Mouse (Mus musculus): ENCODE measurements around the gene Apba3.

- TF ChIP-seq CTCF (IDR thresholded peaks at IDR 0.05 in 2 of 3, conservative IDR thresholded peaks at IDR 0.05 in 1 of 3; ENCODE audit: control insufficient read depth in 1 of 3, insufficient read depth in 1 of 3, low read depth in 2 of 3, low read length in 3 of 3, poor library complexity in 1 of 3, severe bottlenecking in 1 of 3) (no peak), GATA1 (IDR thresholded peaks at IDR 0.05; ENCODE audit: low read depth, low read length) (no peak), ELF1 (IDR thresholded peaks at IDR 0.05; ENCODE audit: low read depth, low read length) (peak; percentile 96), POLR2A (IDR thresholded peaks at IDR 0.05; ENCODE audit: control insufficient read depth in 1 of 2, insufficient read depth in 1 of 2, low read depth in 1 of 2, low read length in 2 of 2, poor library complexity in 1 of 2) (peak; percentile 78 to 83; a peak in 3 of 4 replicates), RCOR1 (IDR thresholded peaks at IDR 0.05; ENCODE audit: low read depth, low read length) (no peak), E2F4 (IDR thresholded peaks at IDR 0.05; ENCODE audit: borderline replicate concordance, low read depth, low read length) (no peak), SMC3 (IDR thresholded peaks at IDR 0.05; ENCODE audit: low read depth, low read length) (no peak), MEF2A (IDR thresholded peaks at IDR 0.05; ENCODE audit: extremely low read depth, insufficient replicate concordance, low read depth, low read length, poor library complexity, severe bottlenecking) (no peak), BHLHE40 (IDR thresholded peaks at IDR 0.05; ENCODE audit: borderline replicate concordance, low read depth, low read length) (peak; percentile 99), UBTF (IDR thresholded peaks at IDR 0.05; ENCODE audit: borderline replicate concordance, insufficient read depth, low read depth, low read length) (no peak), NRF1 (IDR thresholded peaks at IDR 0.05; ENCODE audit: insufficient read depth, low read depth, low read length, poor library complexity, severe bottlenecking) (peak; percentile 97), TAL1 (IDR thresholded peaks at IDR 0.05; ENCODE audit: low read length) (no peak), CHD2 (IDR thresholded peaks at IDR 0.05; ENCODE audit: low read length) (no peak)
These were observed at the start of gene Apba3, which contains the start of gene Mrpl54 for GRCm38 (mm10) chr10:81266211-81267105.
